Mouse (Mus musculus) kidney, adult 2 months (tissue): ENCODE data around the gene E130308A19Rik. TPM values are rescaled to one million over a fixed set of nuclear protein-coding genes. Genes with fewer than 3 reads are reported as not detected.
"Not testable (repeated sequence)": the region's sequence is repeated elsewhere in the genome, so short reads cannot be mapped to it uniquely, and the experiment has no call there.

Experiments used
- DNase-seq: peaks from one replicate; pipeline ENCODE4 v3.0.0; 2021
- H3K27ac ChIP-seq: fragments of 200-500 bp; 2 replicates; pipeline ENCODE4 v1.5.1; 2012; ENCODE audit warnings: low read depth, low read length, control low read depth, inconsistent platforms; ENCODE audit not compliant: insufficient read depth
- H3K27me3 ChIP-seq: fragments of 200-500 bp; replicated peaks from 2 replicates; pipeline ENCODE4 v1.6.1; 2012; ENCODE audit warnings: mild to moderate bottlenecking, moderate library complexity, low read length, inconsistent platforms; ENCODE audit not compliant: control insufficient read depth, insufficient read depth
- H3K36me3 ChIP-seq: fragments of 200-500 bp; 2 replicates; pipeline ENCODE4 v1.6.1; 2012; ENCODE audit warnings: mild to moderate bottlenecking, moderate library complexity, low read length, inconsistent platforms; ENCODE audit not compliant: control insufficient read depth, insufficient read depth
- H3K4me1 ChIP-seq: fragments of 200-500 bp; 2 replicates; pipeline ENCODE4 v1.6.1; 2011; ENCODE audit warnings: low read length; ENCODE audit not compliant: control insufficient read depth, insufficient read depth
- H3K4me3 ChIP-seq: fragments of 200-500 bp; 2 replicates; pipeline ENCODE4 v1.5.1; 2011; ENCODE audit warnings: mild to moderate bottlenecking, low read depth, low read length, control low read depth; ENCODE audit not compliant: insufficient read depth
- CTCF ChIP-seq: fragments of 200-500 bp; conservative IDR thresholded peaks from 2 replicates; pipeline ENCODE4 v1.5.1; 2011; ENCODE audit warnings: low read depth, mild to moderate bottlenecking, control low read depth, low read length, moderate library complexity, mixed read lengths; ENCODE audit not compliant: insufficient read depth, insufficient read length
- POLR2A ChIP-seq: fragments of 200-500 bp; IDR thresholded peaks from one replicate; pipeline ENCODE4 v1.6.1; 2011; ENCODE audit warnings: low read depth, low read length, control low read depth
- WGBS: fragments of 180-500 bp; shearing (Covaris S2); methylation state at CpG from one replicate; pipeline ENCODE4 v1.1.7; 2018; 5-methylcytosine and 5-hydroxymethylcytosine counted together
- polyA plus RNA-seq: library from polyadenylated mRNA; depleted of rRNA; stranded (reverse); fragments of >200 nt; gene quantifications from 2 replicates; pipeline ENCODE4 v1.2.3, GENCODE M21; 2012

Gene E130308A19Rik
- polyA plus RNA-seq, 1 experiment: 9.6 TPM

GRCm38 (mm10) chr4:59786661-59787060 lies 160.7 kb downstream of the E130308A19Rik start:
- Histone ChIP-seq H3K4me3 (no peak overlapping the region), H3K27me3 (no peaks in the 10 kb centered on the region), H3K36me3 (no peaks in the 10 kb centered on the region), H3K27ac (no peak overlapping the region), H3K4me1 (peaks cover 3% of the 10 kb centered on the region)
- TF ChIP-seq CTCF (peak; percentile 94), POLR2A (no peak)
- WGBS: 1% methylated on average over 7 of the region's 7 CpGs
- DNase-seq: peak; percentile 74

DNA sequence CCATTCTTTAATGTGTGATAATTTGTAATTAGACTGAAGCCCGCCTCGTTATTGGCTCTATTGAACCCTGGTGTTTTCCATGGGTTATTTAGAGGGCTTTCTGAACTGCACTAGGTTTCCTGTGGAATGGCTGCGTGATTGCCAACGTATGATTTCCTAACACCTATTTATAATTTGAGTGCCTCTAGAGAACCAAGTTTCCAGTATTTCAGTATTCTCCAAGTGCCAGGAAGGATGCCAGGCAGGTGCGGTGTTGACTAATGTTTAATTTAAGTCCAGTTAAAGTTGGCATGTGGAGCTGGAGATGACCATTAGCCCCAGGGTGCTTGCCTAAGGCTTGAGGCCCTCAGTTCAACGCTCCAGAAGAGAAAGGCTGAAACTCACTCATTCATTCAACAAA lies 161.1 kb downstream of the E130308A19Rik start:
- no peaks in the 10 kb centered on the region for H3K27me3 ChIP-seq
- peak; percentile 70 for DNase-seq
- H3K4me3 ChIP-seq: no peak overlapping the region
- peaks cover 3% of the 10 kb centered on the region for H3K4me1 ChIP-seq
- H3K27ac ChIP-seq: no peak overlapping the region
- 39% methylated on average over 6 of the region's 6 CpGs for WGBS
- TF ChIP-seq CTCF (no peak), POLR2A (no peak)
- no peaks in the 10 kb centered on the region for H3K36me3 ChIP-seq

- DNase-seq: no peak
- Histone ChIP-seq H3K27me3 (0 out of 2 replicates have a peak, but pooled peaks cover 2% of the 10 kb centered on the region), H3K27ac (no peak overlapping the region), H3K4me3 (no peak overlapping the region), H3K36me3 (no peaks in the 10 kb centered on the region), H3K4me1 (no peaks in the 10 kb centered on the region; the same call in 1 of the 2 replicates)
- TF ChIP-seq POLR2A: no peak
- TF ChIP-seq CTCF: no peak
Measured at GRCm38 (mm10) chr4:59789015-59789414, 163.0 kb downstream of the E130308A19Rik start.

GRCm38 (mm10) chr4:59793626-59794025 lies 167.6 kb downstream of the E130308A19Rik start:
- H3K27ac ChIP-seq, H3K4me1 ChIP-seq, H3K36me3 ChIP-seq, H3K27me3 ChIP-seq, DNase-seq, H3K4me3 ChIP-seq: not testable (repeated sequence)
- 77% methylated on average over 2 of the region's 2 CpGs for WGBS

DNA sequence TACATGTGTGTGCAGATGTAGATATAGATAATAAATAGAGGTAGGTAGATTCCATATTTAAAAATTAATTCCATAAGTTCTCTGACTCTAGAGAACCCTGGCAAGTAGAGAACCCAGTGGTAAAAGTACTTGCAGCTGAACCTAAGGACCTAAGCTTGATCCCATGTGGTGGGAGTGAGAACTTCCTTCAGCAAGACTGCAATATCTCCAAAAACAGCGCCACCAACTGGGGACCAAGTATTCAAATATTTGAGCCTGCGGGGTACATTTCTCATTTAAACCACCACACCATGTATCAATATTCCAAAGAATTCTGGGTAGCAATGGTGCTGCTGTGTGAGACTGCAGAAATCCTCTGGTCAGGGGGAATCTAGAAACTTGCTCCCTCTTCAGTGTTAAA lies 168.1 kb downstream of the E130308A19Rik start:
- no peak overlapping the region for H3K27ac ChIP-seq
- TF ChIP-seq CTCF (no peak), POLR2A (no peak)
- no peak for DNase-seq
- H3K36me3 ChIP-seq: no peaks in the 10 kb centered on the region
- 0 out of 2 replicates have a peak, but pooled peaks cover 2% of the 10 kb centered on the region for H3K27me3 ChIP-seq
- no peak overlapping the region for H3K4me3 ChIP-seq
- no peaks in the 10 kb centered on the region for H3K4me1 ChIP-seq
- WGBS: 81% methylated on average over 2 of the region's 2 CpGs

DNA sequence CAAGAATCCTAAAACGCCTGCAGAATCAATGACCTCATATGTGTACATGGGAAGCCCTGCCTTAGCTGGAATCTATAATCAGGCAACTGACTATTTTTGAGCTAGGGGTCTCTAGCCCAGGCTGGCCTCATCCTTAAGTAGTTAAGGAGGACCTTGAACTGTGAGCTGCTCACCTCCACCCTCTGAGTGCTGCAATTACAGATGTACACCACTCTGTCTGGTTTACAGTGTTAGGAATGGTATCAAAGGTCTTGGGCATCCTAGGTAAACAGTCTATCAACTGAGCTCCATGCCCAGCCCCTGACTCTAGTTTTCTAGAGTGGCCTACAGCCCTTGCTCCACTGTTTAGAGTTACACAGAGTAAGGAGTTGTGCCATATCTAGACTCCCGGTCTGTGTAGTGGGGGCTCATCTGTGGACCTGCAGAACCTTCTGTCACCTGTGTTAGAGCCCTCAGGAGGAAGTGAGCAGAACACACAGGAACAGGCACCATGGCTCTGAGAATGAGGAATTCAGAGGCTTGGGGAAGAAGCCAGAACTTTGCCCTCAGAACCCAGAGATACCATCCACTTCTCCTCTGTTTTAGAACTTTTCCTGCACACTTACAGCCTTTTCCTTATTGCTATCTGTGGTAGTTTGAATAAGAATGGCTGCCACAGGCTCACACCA lies 169.9 kb downstream of the E130308A19Rik start:
- no peak overlapping the region for H3K27ac ChIP-seq
- H3K36me3 ChIP-seq: no peaks in the 10 kb centered on the region
- H3K4me3 ChIP-seq: no peak overlapping the region
- H3K27me3 ChIP-seq: 0 out of 2 replicates have a peak, but pooled peaks cover 2% of the 10 kb centered on the region
- no peaks in the 10 kb centered on the region for H3K4me1 ChIP-seq
- no peak for DNase-seq
- TF ChIP-seq CTCF: no peak
- no peak for TF ChIP-seq POLR2A
- 86% methylated on average over 2 of the region's 2 CpGs for WGBS

DNA sequence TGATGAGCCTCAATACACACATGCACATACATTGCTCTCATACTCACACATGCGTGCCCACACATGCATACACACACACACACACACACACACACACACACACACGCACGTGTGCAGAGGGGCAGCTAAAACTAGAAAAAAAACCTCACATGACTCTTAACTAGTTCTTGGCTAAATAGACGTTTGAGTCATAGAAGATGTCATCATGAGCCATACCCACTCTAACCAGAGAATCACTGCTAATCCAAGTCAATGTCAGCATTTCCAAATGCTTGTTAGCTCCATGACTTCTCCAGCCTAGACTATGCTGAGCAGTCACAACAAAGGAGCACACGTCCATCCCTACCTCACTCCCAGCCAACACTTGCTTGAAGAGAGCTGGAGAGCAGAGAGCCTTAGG lies 174.2 kb downstream of the E130308A19Rik start:
- Histone ChIP-seq H3K27ac (no peak overlapping the region), H3K4me3 (no peak overlapping the region), H3K36me3 (no peaks in the 10 kb centered on the region), H3K27me3 (no peaks in the 10 kb centered on the region), H3K4me1 (peaks cover 3% of the 10 kb centered on the region; the same call in 1 of the 2 replicates)
- 84% methylated on average over 5 of the region's 5 CpGs for WGBS
- DNase-seq: no peak
- TF ChIP-seq CTCF (no peak), POLR2A (no peak)
